Mouse (Mus musculus): ENCODE results near the gene Gm10644. TPM values are rescaled to one million over a fixed set of nuclear protein-coding genes. Genes with fewer than 3 reads are reported as not detected.
A peak's percentile ranks its signal among the peaks of the same experiment; 100 is the strongest.

Gm10644 gene
- polyA plus RNA-seq, 1 experiment from 2014 or later = 0.55 TPM

- H3K27me3 ChIP-seq (replicated peaks) = no peaks in the 10 kb centered on the region
- peak overlapping the region; percentile 42 for H3K4me2 ChIP-seq
- H3K9me3 ChIP-seq = no peaks in the 10 kb centered on the region
- ATAC-seq (ENCODE audit: extremely low read depth, insufficient number of reproducible peaks, low FRiP score, low TSS enrichment) = no peak
- H3K4me1 ChIP-seq = peaks cover 73% of the 10 kb centered on the region
- H3K36me3 ChIP-seq = peaks cover 35% of the 10 kb centered on the region
- peak overlapping the region; percentile 69 for H3K9ac ChIP-seq
- WGBS = 38% methylated on average over 6 of the region's 6 CpGs
- peak overlapping the region; percentile 95 for H3K27ac ChIP-seq (replicated peaks)
- peak overlapping the region; percentile 6; the same call in 1 of the 2 replicates for H3K4me3 ChIP-seq
Observed at GRCm38 (mm10) chr8:83977646-83978045, 22.6 kb upstream of the Gm10644 start.

DNA sequence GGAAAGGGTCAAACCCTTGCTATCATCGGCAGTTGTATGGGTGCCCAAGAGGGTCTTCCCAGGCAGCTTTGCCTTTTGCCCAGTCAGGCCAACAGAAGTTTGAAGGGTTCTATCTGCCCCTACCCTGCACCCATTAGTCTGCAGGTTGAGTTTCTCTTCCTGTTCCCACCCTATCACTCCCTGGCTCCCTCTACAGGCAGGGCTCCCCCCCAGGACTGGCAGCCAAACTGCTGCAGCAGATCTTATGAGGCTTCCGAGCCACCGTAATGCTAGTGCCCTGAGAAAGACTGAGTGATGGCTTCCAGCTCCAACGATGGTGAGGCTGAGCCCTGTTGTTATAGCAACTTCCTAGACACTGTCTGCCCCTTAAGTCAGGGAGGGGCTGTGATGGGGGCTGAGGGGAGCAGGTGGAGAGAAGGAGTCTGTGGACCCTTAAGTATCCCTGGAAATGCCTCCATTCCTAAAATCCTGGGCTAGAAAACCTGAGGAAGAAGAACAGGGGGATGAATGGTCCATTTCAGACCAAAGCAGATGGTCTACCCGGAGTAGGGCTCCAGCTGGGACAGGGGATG is 21.9 kb upstream of the Gm10644 start:
- 80% methylated on average over 5 of the region's 5 CpGs for WGBS
- Histone ChIP-seq H3K9ac (peak overlapping the region; percentile 69; the same call in 1 of the 2 replicates), H3K27ac (replicated peaks) (peak overlapping the region; percentile 95), H3K4me1 (peaks cover 76% of the 10 kb centered on the region), H3K27me3 (replicated peaks) (no peaks in the 10 kb centered on the region), H3K9me3 (no peaks in the 10 kb centered on the region), H3K4me2 (peak overlapping the region; percentile 42), H3K4me3 (no peak overlapping the region), H3K36me3 (peaks cover 27% of the 10 kb centered on the region)
- ATAC-seq (ENCODE audit: extremely low read depth, insufficient number of reproducible peaks, low FRiP score, low TSS enrichment) = no peak

GRCm38 (mm10) chr8:83976101-83976630 is 21.2 kb upstream of the Gm10644 start:
- WGBS = 82% methylated on average over 4 of the region's 4 CpGs
- peaks cover 20% of the 10 kb centered on the region for H3K36me3 ChIP-seq
- H3K9me3 ChIP-seq = no peaks in the 10 kb centered on the region
- H3K27me3 ChIP-seq (replicated peaks) = no peaks in the 10 kb centered on the region
- peaks cover 73% of the 10 kb centered on the region for H3K4me1 ChIP-seq
- H3K27ac ChIP-seq (replicated peaks) = no peak overlapping the region
- no peak overlapping the region for H3K4me2 ChIP-seq
- H3K9ac ChIP-seq = no peak overlapping the region
- no peak overlapping the region for H3K4me3 ChIP-seq
- no peak for ATAC-seq (ENCODE audit: extremely low read depth, insufficient number of reproducible peaks, low FRiP score, low TSS enrichment)

DNA sequence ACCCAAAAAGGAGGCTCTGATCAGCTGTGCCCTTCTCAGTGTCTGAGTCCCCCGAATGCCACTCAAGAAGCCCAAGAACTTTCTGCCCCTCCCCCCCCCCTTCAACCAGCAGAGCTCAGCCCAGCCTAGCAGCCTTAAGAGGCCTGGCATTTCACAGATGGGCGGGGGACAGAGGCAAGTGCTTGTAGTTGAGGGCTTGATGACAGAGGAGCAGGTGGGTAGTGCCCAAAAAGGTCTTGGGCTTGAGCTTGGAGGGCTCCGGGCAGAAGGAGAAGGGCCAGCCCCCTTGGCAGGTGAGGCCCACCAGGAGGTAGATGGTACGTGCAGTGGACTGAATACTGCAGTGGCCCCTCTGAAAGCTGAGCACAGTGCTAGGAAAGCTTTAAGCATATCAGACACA is 19.5 kb upstream of the Gm10644 start:
- Histone ChIP-seq H3K36me3 (peaks cover 19% of the 10 kb centered on the region), H3K27me3 (replicated peaks) (no peaks in the 10 kb centered on the region), H3K4me3 (peak overlapping the region; percentile 97), H3K4me2 (peak overlapping the region; percentile 94), H3K9me3 (no peaks in the 10 kb centered on the region), H3K27ac (replicated peaks) (peak overlapping the region; percentile 73), H3K9ac (peak overlapping the region; percentile 98), H3K4me1 (peaks cover 59% of the 10 kb centered on the region)
- ATAC-seq (ENCODE audit: extremely low read depth, insufficient number of reproducible peaks, low FRiP score, low TSS enrichment) = no peak
- 43% methylated on average over 4 of the region's 4 CpGs for WGBS

DNA sequence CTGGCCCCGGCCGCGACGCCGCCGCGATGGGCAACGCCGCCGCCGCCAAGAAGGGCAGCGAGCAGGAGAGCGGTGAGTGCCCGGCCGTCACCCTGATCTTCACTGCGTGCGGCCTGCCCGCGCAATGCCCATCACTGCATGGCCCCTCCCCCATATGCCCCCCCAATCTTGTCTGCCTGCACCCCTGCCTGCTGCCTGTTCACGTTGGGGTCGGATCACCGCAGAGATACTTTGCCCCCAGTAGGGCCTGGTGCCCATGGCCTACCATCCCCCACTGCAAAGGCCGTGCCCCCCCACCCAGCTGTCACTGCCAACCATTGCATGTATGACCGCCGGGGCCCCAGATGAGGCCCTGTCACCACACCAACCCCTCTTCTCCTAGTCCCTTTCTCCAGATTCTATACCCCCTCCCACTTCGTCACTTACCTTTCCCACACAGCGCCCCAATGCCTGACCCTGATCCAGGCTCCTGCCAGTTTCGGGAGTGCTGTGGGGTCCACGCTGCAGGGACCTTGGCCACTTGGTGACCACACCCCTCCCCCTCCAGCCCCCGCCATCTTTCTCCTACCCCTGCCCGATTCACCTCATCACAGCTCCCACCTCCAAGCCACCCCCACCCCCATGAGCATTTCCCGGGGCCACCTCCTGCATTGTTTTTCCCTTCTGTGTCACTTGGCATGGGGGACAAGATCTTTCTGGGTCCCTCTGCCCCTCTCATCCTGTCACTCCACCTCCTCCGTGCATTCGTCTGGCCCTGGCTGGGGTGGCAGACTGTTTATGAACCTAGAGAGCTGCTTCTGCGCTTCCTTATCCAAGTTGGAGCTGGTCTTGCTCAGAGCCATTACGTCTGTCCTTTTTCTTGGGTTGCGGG is 18.4 kb upstream of the Gm10644 start:
- Histone ChIP-seq H3K9me3 (no peaks in the 10 kb centered on the region), H3K9ac (peak overlapping the region; percentile 98), H3K36me3 (peaks cover 23% of the 10 kb centered on the region), H3K27me3 (replicated peaks) (no peaks in the 10 kb centered on the region), H3K4me2 (peak overlapping the region; percentile 94), H3K27ac (replicated peaks) (peak overlapping the region; percentile 73), H3K4me1 (peaks cover 48% of the 10 kb centered on the region), H3K4me3 (peak overlapping the region; percentile 97)
- WGBS = 3% methylated on average over 37 of the region's 37 CpGs
- ATAC-seq (ENCODE audit: extremely low read depth, insufficient number of reproducible peaks, low FRiP score, low TSS enrichment) = peak; percentile 9; the same call in 1 of the 2 replicates

- peak within 1 kb of the TSS; percentile 94 for H3K4me2 ChIP-seq
- peaks cover 39% of the 10 kb centered on the region for H3K4me1 ChIP-seq
- H3K9me3 ChIP-seq = no peaks in the 10 kb centered on the region
- ATAC-seq (ENCODE audit: extremely low read depth, insufficient number of reproducible peaks, low FRiP score, low TSS enrichment) = peak; percentile 99
- no peaks in the 10 kb centered on the region for H3K27me3 ChIP-seq (replicated peaks)
- H3K27ac ChIP-seq (replicated peaks) = peak within 1 kb of the TSS; percentile 76
- H3K36me3 ChIP-seq = peaks cover 27% of the 10 kb centered on the region
- H3K9ac ChIP-seq = peak within 1 kb of the TSS; percentile 98
- peak within 1 kb of the TSS; percentile 97 for H3K4me3 ChIP-seq
- under 1% methylated on average over 89 of the region's 94 CpGs for WGBS
Observed at GRCm38 (mm10) chr8:83972150-83973120, 17.4 kb upstream of the Gm10644 start, which contains the start of gene Prkaca. Gene Prkaca, plus strand, starts transcription at chr8:83972993.

GRCm38 (mm10) chr8:83971661-83972060 is 16.7 kb upstream of the Gm10644 start:
- peak overlapping the region; percentile 97 for H3K4me3 ChIP-seq
- H3K27ac ChIP-seq (replicated peaks) = peak overlapping the region; percentile 76
- H3K27me3 ChIP-seq (replicated peaks) = no peaks in the 10 kb centered on the region
- ATAC-seq (ENCODE audit: extremely low read depth, insufficient number of reproducible peaks, low FRiP score, low TSS enrichment) = no peak
- H3K36me3 ChIP-seq = peaks cover 34% of the 10 kb centered on the region
- peak overlapping the region; percentile 89 for H3K9ac ChIP-seq
- H3K4me2 ChIP-seq = peak overlapping the region; percentile 79
- H3K9me3 ChIP-seq = no peaks in the 10 kb centered on the region
- peaks cover 31% of the 10 kb centered on the region for H3K4me1 ChIP-seq
- 74% methylated on average over 6 of the region's 6 CpGs for WGBS

GRCm38 (mm10) chr8:83971121-83971520 is 16.1 kb upstream of the Gm10644 start:
- Histone ChIP-seq H3K9me3 (no peaks in the 10 kb centered on the region), H3K4me2 (no peak overlapping the region), H3K9ac (no peak overlapping the region), H3K36me3 (peaks cover 37% of the 10 kb centered on the region), H3K27me3 (replicated peaks) (no peaks in the 10 kb centered on the region), H3K4me1 (peaks cover 25% of the 10 kb centered on the region), H3K27ac (replicated peaks) (no peak overlapping the region), H3K4me3 (no peak overlapping the region)
- 83% methylated on average over 4 of the region's 4 CpGs for WGBS
- no peak for ATAC-seq (ENCODE audit: extremely low read depth, insufficient number of reproducible peaks, low FRiP score, low TSS enrichment)

- Histone ChIP-seq H3K9me3 (no peaks in the 10 kb centered on the region), H3K36me3 (peaks cover 52% of the 10 kb centered on the region), H3K9ac (no peak overlapping the region), H3K4me2 (no peak overlapping the region), H3K4me3 (no peak overlapping the region), H3K27ac (replicated peaks) (no peak overlapping the region), H3K4me1 (peaks cover 21% of the 10 kb centered on the region), H3K27me3 (replicated peaks) (no peaks in the 10 kb centered on the region)
- no peak for ATAC-seq (ENCODE audit: extremely low read depth, insufficient number of reproducible peaks, low FRiP score, low TSS enrichment)
- WGBS = 89% methylated on average over 7 of the region's 7 CpGs
Observed at GRCm38 (mm10) chr8:83967701-83968100, 12.7 kb upstream of the Gm10644 start.

DNA sequence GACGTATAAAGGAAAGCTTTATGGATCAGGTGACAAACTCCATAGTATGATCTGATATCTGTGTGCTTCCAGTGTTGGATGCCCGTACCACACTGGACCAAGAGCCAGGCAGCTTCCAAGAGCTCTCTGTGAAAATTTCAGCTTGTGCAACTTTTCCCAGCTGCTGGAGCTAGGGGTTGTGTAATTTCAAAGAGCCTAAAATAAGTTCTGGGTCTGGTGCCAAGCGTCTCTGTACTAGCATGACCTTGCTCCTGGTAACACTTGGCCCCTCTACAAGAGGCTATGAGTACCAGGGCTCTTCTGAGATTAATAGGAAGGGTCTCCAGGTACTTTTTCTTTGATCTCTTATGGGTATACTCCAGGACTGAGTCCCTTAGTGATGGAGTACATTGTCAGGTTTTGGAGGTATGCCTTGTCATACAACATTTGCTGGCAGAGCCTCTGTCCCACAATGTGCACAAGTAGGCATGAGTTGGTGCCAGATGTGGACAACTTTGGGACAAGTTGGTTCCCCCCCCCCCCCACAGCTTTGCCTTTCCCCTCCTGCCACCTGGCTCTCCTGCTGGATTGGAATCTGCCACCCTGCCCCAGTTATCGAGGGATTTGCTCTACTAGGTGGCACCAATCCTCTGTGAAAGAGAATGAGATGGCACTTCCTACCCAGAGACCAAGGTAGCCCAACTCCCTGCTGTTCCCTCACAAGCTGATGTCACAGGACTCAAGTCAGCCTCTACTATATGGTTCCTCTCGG is 9.2 kb upstream of the Gm10644 start:
- peak; percentile 25; the same call in 1 of the 2 replicates for ATAC-seq (ENCODE audit: extremely low read depth, insufficient number of reproducible peaks, low FRiP score, low TSS enrichment)
- Histone ChIP-seq H3K4me2 (no peak overlapping the region), H3K27ac (replicated peaks) (peak overlapping the region; percentile 48), H3K36me3 (peaks cover 45% of the 10 kb centered on the region), H3K4me1 (peaks cover 15% of the 10 kb centered on the region), H3K9ac (no peak overlapping the region), H3K4me3 (no peak overlapping the region), H3K27me3 (replicated peaks) (no peaks in the 10 kb centered on the region), H3K9me3 (no peaks in the 10 kb centered on the region)
- 75% methylated on average over 5 of the region's 5 CpGs for WGBS
